Mouse (Mus musculus) megakaryocyte progenitor cell, adult 5-6 weeks (primary cell): ENCODE measurements around the gene Rhox3f. TPM values are rescaled to one million over a fixed set of nuclear protein-coding genes. Genes with fewer than 3 reads are reported as not detected.
"Not testable (repeated sequence)": the region's sequence is repeated elsewhere in the genome, so short reads cannot be mapped to it uniquely, and the experiment has no call there.

Experiments
- ATAC-seq: replicated peaks from 2 replicates; pipeline ENCODE4 v1.8.0; 2016; ENCODE audit warnings: mild to moderate bottlenecking, moderate TSS enrichment, inconsistent platforms; ENCODE audit not compliant: poor library complexity
- total RNA-seq, 2 experiments: library from RNA; stranded (forward) in 1 of 2; stranded (reverse) in 1 of 2; fragments of 157-497, 149-512 nt in 1 of 2; fragments of 200-1000 nt in 1 of 2; gene quantifications; 2 replicates each; pipeline versions ENCODE4 v1.2.3 to v1.2.4; 2015 to 2017

Rhox3f gene
- total RNA-seq (2015), result not detected in 2 replicates
- not detected in 2 replicates for total RNA-seq (2017)

GRCm38 (mm10) chrX:37580692-37581091 is at the start of gene Rhox3f:
Gene Rhox3f (plus strand): TSS chrX:37580992.
- ATAC-seq, result not testable (repeated sequence)

- not testable (repeated sequence) for ATAC-seq
Observed at GRCm38 (mm10) chrX:37541719-37542118, 39.1 kb upstream of the Rhox3f start, which contains the start of gene Rhox3e. Gene Rhox3e (plus strand): TSS chrX:37542019.

- not testable (repeated sequence) for ATAC-seq
Observed at GRCm38 (mm10) chrX:37557112-37557511, 23.7 kb upstream of the Rhox3f start, which contains the start of gene Rhox4e. Gene Rhox4e (plus strand): TSS chrX:37557412.

GRCm38 (mm10) chrX:37571105-37571504 is 9.7 kb upstream of the Rhox3f start, which contains the start of gene Rhox2f:
Gene Rhox2f (plus strand): TSS chrX:37571405.
- not testable (repeated sequence) for ATAC-seq

- not testable (repeated sequence) for ATAC-seq
Observed at GRCm38 (mm10) chrX:37572638-37573037, 8.2 kb upstream of the Rhox3f start.

GRCm38 (mm10) chrX:37607604-37608003 is 26.8 kb downstream of the Rhox3f start, which contains the start of gene Rhox4f:
Gene Rhox4f (minus strand): TSS chrX:37607704.
- not testable (repeated sequence) for ATAC-seq

GRCm38 (mm10) chrX:37628512-37628911 is 47.7 kb downstream of the Rhox3f start, which contains the start of gene Rhox3g:
Gene Rhox3g (minus strand): TSS chrX:37628612.
- not testable (repeated sequence) for ATAC-seq

Other genes starting within 250 kb of the Rhox3f start
- not detected in 2 replicates for gene Rhox3a2, start 201.0 kb upstream of the Rhox3f start, total RNA-seq (2015)
- not detected in 2 replicates for gene Rhox3a2, start 201.0 kb upstream of the Rhox3f start, total RNA-seq (2017)
- not detected in 2 replicates for gene Rhox4a2, start 190.1 kb upstream of the Rhox3f start, total RNA-seq (2015)
- gene Rhox4a2, start 190.1 kb upstream of the Rhox3f start, total RNA-seq (2017), result not detected in 2 replicates
- gene Rhox2b, start 168.9 kb upstream of the Rhox3f start, total RNA-seq (2015), result not detected in 2 replicates
- not detected in 2 replicates for gene Rhox2b, start 168.9 kb upstream of the Rhox3f start, total RNA-seq (2017)
- gene Rhox4b, start 148.5 kb upstream of the Rhox3f start, total RNA-seq (2015), result not detected in 2 replicates
- gene Rhox4b, start 148.5 kb upstream of the Rhox3f start, total RNA-seq (2017), result not detected in 2 replicates
- not detected in 2 replicates for gene Rhox2c, start 127.3 kb upstream of the Rhox3f start, total RNA-seq (2015)
- gene Rhox2c, start 127.3 kb upstream of the Rhox3f start, total RNA-seq (2017), result not detected in 2 replicates
- gene Rhox3c, start 122.4 kb upstream of the Rhox3f start, total RNA-seq (2015), result not detected in 2 replicates
- gene Rhox3c, start 122.4 kb upstream of the Rhox3f start, total RNA-seq (2017), result not detected in 2 replicates
- not detected in 2 replicates for gene Rhox4c, start 100.7 kb upstream of the Rhox3f start, total RNA-seq (2015)
- gene Rhox4c, start 100.7 kb upstream of the Rhox3f start, total RNA-seq (2017), result not detected in 2 replicates
- gene Rhox2d, start 87.6 kb upstream of the Rhox3f start, total RNA-seq (2015), result not detected in 2 replicates
- not detected in 2 replicates for gene Rhox2d, start 87.6 kb upstream of the Rhox3f start, total RNA-seq (2017)
- not detected in 2 replicates for gene Rhox4d, start 66.6 kb upstream of the Rhox3f start, total RNA-seq (2015)
- gene Rhox4d, start 66.6 kb upstream of the Rhox3f start, total RNA-seq (2017), result not detected in 2 replicates
- not detected in 2 replicates for gene Rhox2e, start 50.5 kb upstream of the Rhox3f start, total RNA-seq (2015)
- gene Rhox2e, start 50.5 kb upstream of the Rhox3f start, total RNA-seq (2017), result not detected in 2 replicates
- gene Rhox3e, start 39.0 kb upstream of the Rhox3f start, total RNA-seq (2015), result not detected in 2 replicates
- gene Rhox3e, start 39.0 kb upstream of the Rhox3f start, total RNA-seq (2017), result not detected in 2 replicates
- not detected in 2 replicates for gene Rhox4e, start 23.6 kb upstream of the Rhox3f start, total RNA-seq (2015)
- gene Rhox4e, start 23.6 kb upstream of the Rhox3f start, total RNA-seq (2017), result not detected in 2 replicates
- gene Rhox2f, start 9.6 kb upstream of the Rhox3f start, total RNA-seq (2015), result not detected in 2 replicates
- not detected in 2 replicates for gene Rhox2f, start 9.6 kb upstream of the Rhox3f start, total RNA-seq (2017)
- not detected in 2 replicates for gene Rhox4f, start 26.7 kb downstream of the Rhox3f start, total RNA-seq (2015)
- not detected in 2 replicates for gene Rhox4f, start 26.7 kb downstream of the Rhox3f start, total RNA-seq (2017)
- not detected in 2 replicates for gene Rhox3g, start 47.6 kb downstream of the Rhox3f start, total RNA-seq (2015)
- not detected in 2 replicates for gene Rhox3g, start 47.6 kb downstream of the Rhox3f start, total RNA-seq (2017)
- not detected in 2 replicates for gene Rhox2g, start 62.5 kb downstream of the Rhox3f start, total RNA-seq (2015)
- not detected in 2 replicates for gene Rhox2g, start 62.5 kb downstream of the Rhox3f start, total RNA-seq (2017)
- gene Rhox4g, start 70.3 kb downstream of the Rhox3f start, total RNA-seq (2015), result not detected in 2 replicates
- not detected in 2 replicates for gene Rhox4g, start 70.3 kb downstream of the Rhox3f start, total RNA-seq (2017)
- not detected in 2 replicates for gene Rhox3h, start 87.8 kb downstream of the Rhox3f start, total RNA-seq (2015)
- gene Rhox3h, start 87.8 kb downstream of the Rhox3f start, total RNA-seq (2017), result not detected in 2 replicates
- gene Rhox2h, start 92.3 kb downstream of the Rhox3f start, total RNA-seq (2015), result not detected in 2 replicates
- not detected in 2 replicates for gene Rhox2h, start 92.3 kb downstream of the Rhox3f start, total RNA-seq (2017)
- gene Rhox5, start 223.8 kb downstream of the Rhox3f start, total RNA-seq (2015), result not detected in 2 replicates
- gene Rhox5, start 223.8 kb downstream of the Rhox3f start, total RNA-seq (2017), result not detected in 2 replicates
- gene Rhox6, start 245.9 kb downstream of the Rhox3f start, total RNA-seq (2015), result not detected in 2 replicates
- not detected in 2 replicates for gene Rhox6, start 245.9 kb downstream of the Rhox3f start, total RNA-seq (2017)